Mouse (Mus musculus) hindbrain, embryonic 12.5 days (tissue): Measurements from ENCODE around the gene Ntm. TPM values are rescaled to one million over a fixed set of nuclear protein-coding genes. Genes with fewer than 3 reads are reported as not detected.
A peak's percentile ranks its signal among the peaks of the same experiment; 100 is the strongest.

Experiments
- ATAC-seq: fragments of 200-750 bp; cut with Nextera tagmentation; 2 replicates; pipeline ENCODE4 v1.8.0; 2017; ENCODE audit warnings: moderate TSS enrichment; ENCODE audit not compliant: low FRiP score
- H3K27ac ChIP-seq: fragments of 300-500 bp; sonication (generic); 2 replicates; pipeline ENCODE4 v1.5.1; 2016; ENCODE audit warnings: mild to moderate bottlenecking
- H3K27me3 ChIP-seq: fragments of 300-500 bp; sonication (generic); 2 replicates; pipeline ENCODE4 v1.6.1; 2016; ENCODE audit warnings: mild to moderate bottlenecking
- H3K36me3 ChIP-seq: fragments of 300-500 bp; sonication (generic); 2 replicates; pipeline ENCODE4 v1.6.1; 2016; ENCODE audit warnings: mild to moderate bottlenecking
- H3K4me1 ChIP-seq: fragments of 300-500 bp; sonication (generic); 2 replicates; pipeline ENCODE4 v1.6.1; 2016
- H3K4me2 ChIP-seq: fragments of 300-500 bp; sonication (generic); replicated peaks from 2 replicates; pipeline ENCODE4 v1.6.1; 2016; ENCODE audit warnings: mild to moderate bottlenecking
- H3K4me3 ChIP-seq: fragments of 300-500 bp; sonication (generic); 2 replicates; pipeline ENCODE4 v1.5.1; 2016; ENCODE audit warnings: mild to moderate bottlenecking
- H3K9ac ChIP-seq: fragments of 300-500 bp; sonication (generic); 2 replicates; pipeline ENCODE4 v1.6.1; 2016; ENCODE audit warnings: mild to moderate bottlenecking, moderate library complexity
- H3K9me3 ChIP-seq: fragments of 300-500 bp; sonication (generic); replicated peaks from 2 replicates; pipeline ENCODE4 v1.6.1; 2016; ENCODE audit warnings: mild to moderate bottlenecking
- WGBS: fragments of 180-500 bp; shearing (Covaris S2); methylation state at CpG from one replicate; pipeline ENCODE4 v1.1.7; 2016; 5-methylcytosine and 5-hydroxymethylcytosine counted together
- polyA plus RNA-seq: library from polyadenylated mRNA; unstranded; fragments of >200 nt; fragmentation: Nextera tagmentation; extraction: Ambion mirVana; gene quantifications from 2 replicates; pipeline ENCODE4 v1.2.1, GENCODE M21; 2016

Gene Ntm
- polyA plus RNA-seq, 1 experiment from 2014 or later: 61.3 TPM

DNA sequence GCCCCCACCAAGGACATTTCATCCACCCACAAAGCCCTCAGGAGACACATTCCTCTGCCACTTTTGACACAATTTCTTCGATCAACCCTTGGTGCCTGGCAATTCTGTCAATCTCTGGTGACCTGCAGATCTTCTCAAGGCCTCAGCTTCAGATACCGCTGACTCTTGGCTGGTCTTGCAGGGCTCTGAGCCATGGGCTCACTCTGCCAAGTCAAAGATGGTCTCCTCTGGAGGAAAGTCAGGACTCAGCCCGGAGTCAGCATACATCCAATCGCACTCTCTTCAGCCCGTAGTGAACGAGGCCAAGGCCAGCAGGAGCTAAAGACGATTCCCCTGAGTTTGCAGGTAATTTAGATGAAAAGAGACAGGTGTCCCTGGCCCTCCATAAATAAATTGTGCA, 299.7 kb downstream of the Ntm start:
- ATAC-seq: no peak
- WGBS: 73% methylated on average over 7 of the region's 7 CpGs
- no peaks in the 10 kb centered on the region for H3K36me3 ChIP-seq
- no peaks in the 10 kb centered on the region for H3K27me3 ChIP-seq
- H3K4me2 ChIP-seq: no peak overlapping the region
- H3K4me3 ChIP-seq: no peak overlapping the region
- peaks cover 16% of the 10 kb centered on the region for H3K4me1 ChIP-seq
- H3K9ac ChIP-seq: no peak overlapping the region
- no peaks in the 10 kb centered on the region for H3K9me3 ChIP-seq
- H3K27ac ChIP-seq: no peak overlapping the region

DNA sequence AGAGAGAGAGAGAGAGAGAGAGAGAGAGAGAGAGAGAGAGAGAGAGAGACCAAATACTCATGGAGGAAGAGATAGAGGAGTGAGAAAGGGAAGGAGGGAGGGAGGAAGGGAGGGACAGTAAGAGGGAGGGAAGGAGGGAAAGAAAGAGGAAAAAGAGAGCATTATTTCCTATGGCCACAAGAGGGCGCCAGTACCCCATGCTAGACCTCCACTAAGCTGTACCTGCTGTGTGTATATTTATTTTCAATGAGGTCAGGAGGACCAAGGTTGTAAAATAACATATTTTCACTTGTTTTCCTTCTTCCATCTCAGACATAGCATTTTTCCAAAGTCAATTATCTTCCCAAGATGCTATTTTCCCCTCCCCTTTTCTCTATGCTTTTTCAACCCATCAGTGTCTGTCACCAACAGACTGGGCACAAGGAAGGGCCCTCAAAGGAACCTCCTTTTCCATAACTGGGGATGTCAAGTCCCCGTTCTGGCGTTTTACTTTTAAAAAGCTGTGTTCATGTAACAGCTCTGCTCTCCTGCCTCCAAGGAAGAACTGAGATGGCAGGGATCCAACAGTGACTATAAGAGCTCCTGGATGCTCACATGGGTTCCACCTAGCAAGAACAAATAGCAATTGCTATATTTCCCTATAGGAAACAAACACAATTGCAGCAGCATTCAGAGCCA, 301.3 kb downstream of the Ntm start:
- Histone ChIP-seq H3K9ac (no peak overlapping the region), H3K9me3 (no peaks in the 10 kb centered on the region), H3K27ac (peak overlapping the region; percentile 26; the same call in 1 of the 2 replicates), H3K27me3 (no peaks in the 10 kb centered on the region), H3K4me2 (no peak overlapping the region), H3K36me3 (no peaks in the 10 kb centered on the region), H3K4me3 (no peak overlapping the region), H3K4me1 (peaks cover 22% of the 10 kb centered on the region)
- peak; percentile 52; the same call in 1 of the 2 replicates for ATAC-seq
- WGBS: 13% methylated on average over 3 of the region's 3 CpGs

DNA sequence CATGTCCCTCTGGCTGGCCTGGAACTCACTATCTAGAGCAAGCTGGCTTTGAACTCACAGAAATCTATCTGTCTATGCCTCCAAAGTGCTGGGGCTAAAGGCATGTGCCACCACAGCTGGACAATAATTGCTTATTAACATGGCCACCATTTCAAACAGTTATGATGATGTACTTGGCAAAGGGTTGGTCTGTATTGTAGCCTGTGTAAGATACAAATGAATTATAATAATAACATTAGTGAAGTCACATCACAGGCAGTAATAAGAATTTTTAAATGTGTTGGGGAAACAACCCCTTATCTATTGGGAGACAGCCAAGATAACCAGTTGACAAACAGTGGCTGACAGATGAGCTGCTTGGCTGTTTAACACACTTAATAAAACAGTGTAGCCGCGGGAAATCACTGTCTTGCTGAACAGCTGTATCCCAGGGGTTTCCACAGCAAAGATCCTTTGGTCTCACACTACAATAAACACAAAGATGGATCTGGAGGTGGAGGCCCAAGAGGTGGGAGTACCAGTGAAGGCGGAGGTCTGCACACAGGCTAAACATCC, 302.8 kb downstream of the Ntm start:
- Histone ChIP-seq H3K9me3 (no peaks in the 10 kb centered on the region), H3K27ac (no peak overlapping the region), H3K4me3 (no peak overlapping the region), H3K9ac (no peak overlapping the region), H3K4me2 (no peak overlapping the region), H3K27me3 (no peaks in the 10 kb centered on the region), H3K36me3 (no peaks in the 10 kb centered on the region), H3K4me1 (peaks cover 22% of the 10 kb centered on the region)
- ATAC-seq: no peak
- 70% methylated on average over 3 of the region's 3 CpGs for WGBS

DNA sequence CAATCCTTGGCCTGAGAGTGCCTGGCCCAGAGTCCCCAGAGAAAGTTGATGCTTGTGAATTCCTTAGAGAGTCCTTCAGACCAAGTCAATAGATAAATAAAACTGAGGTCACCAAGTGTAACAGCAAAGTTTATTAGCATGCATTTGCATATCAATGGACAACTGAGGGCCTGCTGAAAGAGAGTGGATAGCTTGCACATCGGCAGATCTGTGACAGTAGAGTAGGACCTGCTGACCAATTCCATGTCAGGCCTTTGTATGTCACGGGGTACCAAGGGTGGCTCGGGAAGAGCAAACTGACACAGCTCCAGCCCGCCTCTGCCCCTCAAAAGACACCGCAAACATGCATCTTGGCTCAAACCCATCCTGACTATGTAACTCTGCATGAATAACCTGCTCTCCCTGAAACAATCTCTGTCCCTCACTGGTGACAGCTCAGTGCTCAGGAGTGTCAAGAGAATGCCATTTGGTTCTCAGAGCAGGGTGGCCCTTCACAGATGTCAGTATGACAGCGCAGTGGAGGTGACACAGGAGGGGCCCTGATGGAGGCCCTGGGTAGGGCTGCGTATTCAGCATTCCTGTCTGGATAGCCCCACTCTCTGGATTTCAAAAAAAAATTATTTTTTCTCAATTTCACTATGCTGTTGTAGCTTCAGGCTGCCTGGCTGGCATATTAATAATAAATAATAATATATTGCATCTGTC, 305.0 kb downstream of the Ntm start:
- Histone ChIP-seq H3K27me3 (peaks cover 6% of the 10 kb centered on the region; the same call in 1 of the 2 replicates), H3K4me2 (no peak overlapping the region), H3K4me1 (peaks cover 25% of the 10 kb centered on the region), H3K4me3 (no peak overlapping the region), H3K27ac (no peak overlapping the region), H3K36me3 (no peaks in the 10 kb centered on the region), H3K9me3 (no peaks in the 10 kb centered on the region), H3K9ac (no peak overlapping the region)
- peak; percentile 41 for ATAC-seq
- 34% methylated on average over 7 of the region's 7 CpGs for WGBS

DNA sequence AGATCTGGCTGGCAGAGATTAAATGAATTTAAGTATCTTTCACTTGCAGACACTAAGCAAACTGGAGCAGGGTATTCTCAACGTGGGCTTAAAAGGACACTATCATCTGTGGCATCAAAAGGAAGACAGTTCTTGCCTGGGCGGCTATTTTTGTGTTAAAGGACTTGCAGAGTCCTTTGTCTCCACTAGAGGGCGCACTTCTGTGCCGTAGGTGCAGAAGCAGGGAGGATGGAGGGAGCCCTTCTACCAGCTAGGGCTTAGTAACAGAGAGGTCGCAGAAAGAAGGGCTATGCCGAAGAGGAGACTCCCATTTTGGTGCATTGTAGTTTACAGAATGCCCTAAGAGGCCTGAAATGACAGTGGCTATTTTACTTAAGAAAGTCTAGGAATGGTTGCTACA, 308.1 kb downstream of the Ntm start:
- Histone ChIP-seq H3K36me3 (no peaks in the 10 kb centered on the region), H3K27ac (no peak overlapping the region), H3K9ac (no peak overlapping the region), H3K9me3 (no peaks in the 10 kb centered on the region), H3K27me3 (peaks cover 6% of the 10 kb centered on the region; the same call in 1 of the 2 replicates), H3K4me3 (no peak overlapping the region), H3K4me2 (no peak overlapping the region), H3K4me1 (peaks cover 22% of the 10 kb centered on the region)
- WGBS: 15% methylated on average over 6 of the region's 6 CpGs
- ATAC-seq: no peak

DNA sequence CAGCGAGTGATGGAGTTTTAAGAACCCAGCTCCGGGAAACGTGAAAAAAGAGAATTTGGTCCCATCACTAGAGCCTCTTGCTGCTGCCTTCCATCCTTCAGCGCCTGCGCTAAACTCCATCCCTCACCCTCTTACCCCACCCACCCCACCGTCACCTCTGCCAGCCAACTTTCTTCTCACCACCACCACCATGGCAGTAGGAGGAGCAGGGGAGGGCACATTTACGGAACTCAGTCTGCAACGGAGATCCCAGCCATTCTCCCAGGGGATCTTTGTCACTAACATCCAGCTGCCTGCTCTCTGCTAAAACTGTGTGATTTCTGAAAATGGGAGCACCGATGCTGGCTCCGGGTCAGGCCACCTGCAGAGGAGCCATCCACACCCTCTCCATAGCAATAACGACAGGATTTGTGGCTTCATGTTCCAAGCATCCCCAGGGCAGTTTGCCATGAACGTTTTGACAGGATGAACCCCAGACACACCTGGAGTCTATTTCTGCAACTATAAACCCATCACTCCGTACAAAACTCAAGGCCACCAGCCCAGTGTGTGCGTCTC, 309.2 kb downstream of the Ntm start:
- Histone ChIP-seq H3K9ac (no peak overlapping the region), H3K36me3 (no peaks in the 10 kb centered on the region), H3K27me3 (peaks cover 6% of the 10 kb centered on the region; the same call in 1 of the 2 replicates), H3K4me3 (no peak overlapping the region), H3K4me2 (no peak overlapping the region), H3K4me1 (peaks cover 18% of the 10 kb centered on the region), H3K27ac (no peak overlapping the region), H3K9me3 (no peaks in the 10 kb centered on the region)
- 67% methylated on average over 14 of the region's 14 CpGs for WGBS
- no peak for ATAC-seq

DNA sequence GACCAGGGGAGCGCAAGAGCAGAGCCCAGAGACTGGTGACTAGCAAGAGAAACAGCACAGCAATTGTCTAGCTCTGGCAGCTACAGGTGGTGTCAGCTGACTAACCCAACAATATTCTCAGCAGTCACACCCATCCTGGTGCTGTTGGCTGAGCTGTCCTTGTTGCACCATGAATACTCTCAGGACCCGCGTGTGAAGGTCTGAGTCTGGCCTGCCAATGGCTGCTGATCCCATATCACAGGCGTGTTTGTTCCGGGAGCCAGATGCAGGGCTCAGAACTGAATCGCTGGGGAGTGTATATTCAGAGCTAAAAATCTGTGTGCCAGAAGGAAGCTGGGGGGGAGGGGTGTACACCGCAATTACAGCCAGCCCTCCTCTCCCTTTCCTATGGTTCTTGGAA, 310.1 kb downstream of the Ntm start:
- Histone ChIP-seq H3K4me3 (no peak overlapping the region), H3K9me3 (no peaks in the 10 kb centered on the region), H3K27ac (no peak overlapping the region), H3K27me3 (peaks cover 6% of the 10 kb centered on the region; the same call in 1 of the 2 replicates), H3K4me2 (no peak overlapping the region), H3K4me1 (peaks cover 11% of the 10 kb centered on the region), H3K9ac (no peak overlapping the region), H3K36me3 (no peaks in the 10 kb centered on the region)
- WGBS: 81% methylated on average over 7 of the region's 7 CpGs
- ATAC-seq: no peak

DNA sequence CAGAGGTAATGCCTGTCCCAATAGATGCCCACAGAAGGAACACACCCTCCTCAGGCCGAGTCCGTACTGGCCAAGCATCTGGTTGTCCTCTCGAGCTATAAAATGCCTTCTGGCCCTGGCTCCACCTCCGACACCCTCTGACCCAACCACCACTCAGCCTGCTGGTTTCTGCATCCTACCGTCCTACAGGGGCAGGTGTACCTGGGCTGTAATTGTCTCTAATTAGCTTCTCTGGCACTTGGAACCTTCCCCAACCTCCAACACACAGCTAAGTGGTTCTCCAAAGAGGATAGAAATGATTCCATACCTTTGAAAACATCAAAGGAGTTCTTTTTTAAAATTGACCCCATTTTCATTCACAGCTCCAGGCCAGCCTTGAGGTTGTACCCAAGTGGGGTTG, 311.1 kb downstream of the Ntm start:
- ATAC-seq: no peak
- 73% methylated on average over 5 of the region's 5 CpGs for WGBS
- H3K4me3 ChIP-seq: no peak overlapping the region

DNA sequence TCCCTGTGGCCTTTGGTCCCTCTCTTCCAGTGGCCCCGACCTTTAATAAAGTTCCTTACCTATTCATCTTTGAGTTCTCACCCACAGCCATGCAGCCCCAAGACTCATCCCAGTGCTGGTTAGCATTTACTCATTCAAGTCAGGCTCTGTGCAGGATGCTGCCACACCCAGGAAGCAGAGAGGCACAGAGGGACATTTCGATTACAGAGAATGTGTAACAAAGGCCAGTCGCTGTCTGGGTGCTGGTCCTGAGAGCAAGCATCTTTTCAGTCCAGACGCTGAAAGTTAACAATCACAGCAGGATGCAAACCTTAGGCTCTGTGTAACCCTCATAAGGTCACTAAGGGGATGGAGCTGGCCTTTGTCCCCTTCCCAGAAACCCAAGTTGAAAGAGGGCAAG, 311.7 kb downstream of the Ntm start:
- Histone ChIP-seq H3K4me2 (no peak overlapping the region), H3K9ac (no peak overlapping the region), H3K36me3 (no peaks in the 10 kb centered on the region), H3K27ac (no peak overlapping the region), H3K4me1 (peaks cover 8% of the 10 kb centered on the region), H3K27me3 (peaks cover 6% of the 10 kb centered on the region; the same call in 1 of the 2 replicates), H3K9me3 (no peaks in the 10 kb centered on the region), H3K4me3 (no peak overlapping the region)
- WGBS: 53% methylated on average over 4 of the region's 4 CpGs
- no peak for ATAC-seq

More for the DNA sequence above, 311.1 kb downstream of the Ntm start:
- Histone ChIP-seq H3K27ac (no peak overlapping the region), H3K36me3 (no peaks in the 10 kb centered on the region), H3K4me2 (no peak overlapping the region), H3K9me3 (no peaks in the 10 kb centered on the region), H3K9ac (no peak overlapping the region), H3K27me3 (peaks cover 6% of the 10 kb centered on the region; the same call in 1 of the 2 replicates), H3K4me1 (peaks cover 8% of the 10 kb centered on the region)

DNA sequence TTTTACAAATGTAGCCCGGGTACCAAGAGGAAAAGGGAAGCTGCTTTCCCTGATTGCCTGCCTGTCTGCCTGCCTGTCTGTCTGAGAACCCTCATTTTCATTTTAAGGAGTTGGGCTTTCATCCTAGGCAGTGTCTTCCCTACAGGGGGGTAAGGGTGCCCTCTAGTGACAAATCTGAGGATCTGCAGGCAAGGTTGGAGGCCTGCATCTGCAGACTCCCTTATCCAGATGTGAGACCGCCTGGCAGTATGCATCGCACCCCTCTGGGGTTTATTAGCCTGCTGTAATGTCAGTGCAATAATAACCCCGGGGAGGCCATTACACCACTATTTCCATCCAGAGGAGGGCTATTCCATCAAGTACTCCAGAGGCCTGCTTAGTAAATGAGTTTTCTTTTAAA, 312.3 kb downstream of the Ntm start:
- Histone ChIP-seq H3K36me3 (no peaks in the 10 kb centered on the region), H3K4me2 (no peak overlapping the region), H3K9me3 (no peaks in the 10 kb centered on the region), H3K27me3 (peaks cover 6% of the 10 kb centered on the region; the same call in 1 of the 2 replicates), H3K4me3 (no peak overlapping the region), H3K27ac (no peak overlapping the region), H3K4me1 (peaks cover 10% of the 10 kb centered on the region), H3K9ac (no peak overlapping the region)
- ATAC-seq: 0 out of 2 replicates have a peak, but pooled peaks have one; percentile 39
- WGBS: 30% methylated on average over 4 of the region's 4 CpGs

DNA sequence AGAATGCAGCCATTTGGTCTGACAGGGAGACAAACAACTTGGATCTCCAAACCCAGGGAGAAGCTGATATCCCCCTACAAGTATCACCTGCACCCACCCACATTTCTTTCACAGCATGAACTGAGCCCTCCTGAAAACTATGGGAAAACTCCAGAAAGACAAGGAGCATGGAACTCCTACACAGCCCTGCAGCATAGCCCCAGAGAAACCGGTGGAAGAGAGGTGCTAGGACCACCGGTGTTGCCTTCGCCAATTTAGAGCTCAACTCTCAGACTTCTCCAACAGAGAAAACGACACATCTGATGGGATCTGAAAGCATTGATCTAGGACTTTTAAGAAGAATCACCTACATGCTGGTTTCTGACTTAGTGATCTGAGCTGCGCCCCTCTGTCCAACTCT, 312.7 kb downstream of the Ntm start:
- Histone ChIP-seq H3K9me3 (no peaks in the 10 kb centered on the region), H3K4me3 (no peak overlapping the region), H3K27ac (no peak overlapping the region), H3K27me3 (peaks cover 6% of the 10 kb centered on the region; the same call in 1 of the 2 replicates), H3K9ac (no peak overlapping the region), H3K4me1 (peaks cover 11% of the 10 kb centered on the region), H3K4me2 (no peak overlapping the region), H3K36me3 (no peaks in the 10 kb centered on the region)
- WGBS: 70% methylated on average over 5 of the region's 5 CpGs
- ATAC-seq: no peak

DNA sequence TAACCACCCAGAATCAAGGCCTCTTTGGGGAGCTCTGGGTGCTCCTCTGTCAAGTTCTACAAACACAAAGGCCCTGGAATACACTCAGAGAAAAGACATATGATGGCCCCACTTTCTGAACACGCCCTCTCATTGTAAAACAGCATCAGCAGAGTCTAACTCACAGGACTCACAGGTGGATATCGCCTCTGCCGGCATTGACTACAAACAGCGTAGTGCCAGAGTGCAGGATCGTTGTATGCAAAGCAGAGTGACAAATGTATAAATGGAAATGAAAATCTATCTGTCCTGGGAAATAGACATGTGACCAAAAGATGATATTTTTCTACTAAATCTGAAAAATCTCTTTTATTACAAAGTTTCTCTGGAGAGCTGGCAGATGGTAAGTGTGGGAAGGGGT, 314.7 kb downstream of the Ntm start:
- WGBS: 87% methylated on average over 5 of the region's 5 CpGs

More for the DNA sequence above, 314.7 kb downstream of the Ntm start:
- Histone ChIP-seq H3K27ac (no peak overlapping the region), H3K4me1 (peaks cover 9% of the 10 kb centered on the region), H3K9ac (no peak overlapping the region), H3K27me3 (peaks cover 4% of the 10 kb centered on the region; the same call in 1 of the 2 replicates), H3K4me2 (no peak overlapping the region), H3K36me3 (no peaks in the 10 kb centered on the region), H3K4me3 (no peak overlapping the region), H3K9me3 (no peaks in the 10 kb centered on the region)
- ATAC-seq: no peak
